Mouse (Mus musculus): ENCODE results near the gene Nedd9.

- no peak for TF ChIP-seq POLR2AphosphoS2 (IDR thresholded peaks at IDR 0.05; ENCODE audit: low read length)
- no peak for TF ChIP-seq EP300 (IDR thresholded peaks at IDR 0.05; ENCODE audit: low read depth in 1 of 2, low read length in 2 of 2)
- no peak for TF ChIP-seq POLR2AphosphoS5 (IDR thresholded peaks at IDR 0.05; ENCODE audit: borderline replicate concordance, low read depth, low read length)
- TF ChIP-seq HCFC1 (IDR thresholded peaks at IDR 0.05; ENCODE audit: low read depth, low read length): no peak
- TF ChIP-seq CTCF (IDR thresholded peaks at IDR 0.05 in 2 of 3, conservative IDR thresholded peaks at IDR 0.05 in 1 of 3; ENCODE audit: control insufficient read depth in 1 of 3, insufficient read depth in 1 of 3, low read depth in 2 of 3, low read length in 3 of 3, poor library complexity in 1 of 3, severe bottlenecking in 1 of 3): no peak
- TF ChIP-seq MAX (IDR thresholded peaks at IDR 0.05; ENCODE audit: low read length): no peak
- no peak for TF ChIP-seq MAZ (IDR thresholded peaks at IDR 0.05; ENCODE audit: low read depth, low read length)
Observed at GRCm38 (mm10) chr13:41375696-41376095, 111.5 kb downstream of the Nedd9 start.
